ENCODE assay signal across 21 mouse cellular contexts in the genomic region with DNA sequence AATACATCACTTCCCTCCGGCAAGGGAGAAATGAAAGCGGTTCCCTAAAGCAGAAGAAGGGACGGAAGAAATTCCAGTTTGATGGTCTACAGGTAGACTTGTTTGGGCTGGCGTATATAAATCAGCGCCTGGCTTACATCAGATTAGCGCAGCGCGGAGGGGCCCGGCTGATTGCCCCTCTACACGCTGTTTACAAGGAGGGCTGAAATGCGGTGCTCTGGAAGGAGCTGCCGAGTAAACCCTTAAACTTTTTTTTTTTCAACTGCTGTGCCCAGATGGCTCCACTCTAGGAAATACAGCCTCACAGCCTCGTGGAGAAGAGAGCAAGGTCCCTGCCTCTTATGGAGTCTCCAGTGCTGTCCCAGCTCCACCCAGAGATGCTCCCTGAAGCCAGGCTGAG.
DNase-seq lines count a peak whose midpoint lies in the region; ATAC-seq and TF ChIP-seq lines count a peak whose summit lies in the region.
"Had no signal": no experiment of that assay in that cellular context is flagged by ENCODE, and none has a peak within 500 bp of the region (broad histone marks: within the 10 kb centered on the region; RNA-seq: fewer than 3 reads in every experiment).

No protein-coding gene starts in this region.

- peaks cover 39% of the 10 kb centered on the region for H3K27me3 ChIP-seq in kidney, embryonic 16.5 days (ENCODE audit: insufficient read depth, low read length)
- H3K27me3 ChIP-seq in embryonic facial prominence, embryonic 11.5 days (ENCODE audit: control insufficient read depth, insufficient read depth, low read length) = no peaks in the 10 kb centered on the region
- no peaks in the 10 kb centered on the region for H3K27me3 ChIP-seq in intestine, embryonic 14.5 days (replicated peaks; ENCODE audit: control insufficient read depth, insufficient read depth, low read length)
- H3K27me3 ChIP-seq in limb, embryonic 14.5 days (ENCODE audit: control insufficient read depth, insufficient read depth, low read length) = no peaks in the 10 kb centered on the region

- no peak overlapping the region for H3K27ac ChIP-seq in kidney, embryonic 16.5 days (ENCODE audit: low read length)
- H3K27ac ChIP-seq in embryonic facial prominence, embryonic 11.5 days (replicated peaks; ENCODE audit: low read depth, low read length) = no peak overlapping the region
- peak overlapping the region; percentile 75 for H3K27ac ChIP-seq in intestine, embryonic 14.5 days (ENCODE audit: low read depth)
- H3K27ac ChIP-seq in limb, embryonic 14.5 days (replicated peaks; ENCODE audit: low read depth, low read length) = no peak overlapping the region
- H3K27ac ChIP-seq: embryonic facial prominence, embryonic 15.5 days; forebrain, embryonic 10.5 days had no signal

- WGBS in kidney, embryonic 16.5 days = 24% methylated on average over 13 of the region's 13 CpGs
- WGBS in embryonic facial prominence, embryonic 11.5 days = 46% methylated on average over 13 of the region's 13 CpGs
- 7% methylated on average over 13 of the region's 13 CpGs for WGBS in intestine, embryonic 14.5 days
- WGBS in limb, embryonic 14.5 days = 10% methylated on average over 13 of the region's 13 CpGs

- no peak for DNase-seq in kidney, adult 18-20 months
- DNase-seq in embryonic facial prominence, embryonic 11.5 days (ENCODE audit: low spot score) = peak; percentile 43
- peak; percentile 66 for DNase-seq in intestine, embryonic 14.5 days (ENCODE audit: low spot score)
- no peak for DNase-seq in limb, embryonic 14.5 days (ENCODE audit: low spot score)
- no peak for DNase-seq in adrenal gland, postnatal 25 days
- no peak for DNase-seq in layer of hippocampus, adult 9-11 months
- DNase-seq in left cerebral cortex, adult 11 months (ENCODE audit: low spot score) = no peak
- DNase-seq: adrenal gland, postnatal 10 days; B cell, adult 2 months; cerebellum, adult 18-20 months; cerebellum, postnatal 36 days; kidney, adult 11 months; kidney, postnatal 36 days; layer of hippocampus, postnatal 36 days; liver; lung, adult 18-20 months; spleen, adult 18-20 months; thymus, postnatal 14 days had no signal

- H3K4me3 ChIP-seq in kidney, embryonic 16.5 days (ENCODE audit: low read length) = no peak overlapping the region
- no peak overlapping the region for H3K4me3 ChIP-seq in embryonic facial prominence, embryonic 11.5 days (ENCODE audit: low read depth, low read length)
- 0 out of 2 replicates have a peak overlapping the region, but pooled peaks have one; percentile 5 for H3K4me3 ChIP-seq in intestine, embryonic 14.5 days (ENCODE audit: low read depth, low read length)
- H3K4me3 ChIP-seq in limb, embryonic 14.5 days (replicated peaks; ENCODE audit: low read length) = 0 out of 2 replicates have a peak overlapping the region, but pooled peaks have one; percentile 7
- H3K4me3 ChIP-seq: embryonic facial prominence, embryonic 15.5 days; forebrain, embryonic 10.5 days had no signal

- no peak for ATAC-seq in kidney, embryonic 16.5 days (ENCODE audit: low FRiP score, low TSS enrichment)
- ATAC-seq in embryonic facial prominence, embryonic 11.5 days (replicated peaks; ENCODE audit: insufficient number of reproducible peaks, low FRiP score, low TSS enrichment, low read depth) = no peak
- ATAC-seq in intestine, embryonic 14.5 days (replicated peaks; ENCODE audit: low FRiP score, low TSS enrichment, low read depth) = no peak
- no peak for ATAC-seq in limb, embryonic 14.5 days (ENCODE audit: low FRiP score, low read depth)

- peaks cover 5% of the 10 kb centered on the region; the same call in 1 of the 2 replicates for H3K4me1 ChIP-seq in kidney, embryonic 16.5 days (ENCODE audit: insufficient read depth, low read length)
- H3K4me1 ChIP-seq in embryonic facial prominence, embryonic 11.5 days (ENCODE audit: control insufficient read depth, insufficient read depth, low read length) = no peaks in the 10 kb centered on the region
- H3K4me1 ChIP-seq in intestine, embryonic 14.5 days (replicated peaks; ENCODE audit: control insufficient read depth, insufficient read depth, low read length) = peaks cover 20% of the 10 kb centered on the region
- no peaks in the 10 kb centered on the region for H3K4me1 ChIP-seq in limb, embryonic 14.5 days (ENCODE audit: control insufficient read depth, insufficient read depth, low read length)
- H3K4me1 ChIP-seq: forebrain, embryonic 10.5 days had no signal

- H3K36me3 ChIP-seq in kidney, embryonic 16.5 days (ENCODE audit: insufficient read depth, low read length) = no peaks in the 10 kb centered on the region
- no peaks in the 10 kb centered on the region for H3K36me3 ChIP-seq in embryonic facial prominence, embryonic 11.5 days (replicated peaks; ENCODE audit: control insufficient read depth, insufficient read depth, low read depth, low read length)
- H3K36me3 ChIP-seq in intestine, embryonic 14.5 days (ENCODE audit: control insufficient read depth, insufficient read depth, low read length) = no peaks in the 10 kb centered on the region
- H3K36me3 ChIP-seq in limb, embryonic 14.5 days (ENCODE audit: control insufficient read depth, insufficient read depth, low read length) = no peaks in the 10 kb centered on the region
- H3K36me3 ChIP-seq: embryonic facial prominence, embryonic 15.5 days; forebrain, embryonic 10.5 days had no signal

- no peaks in the 10 kb centered on the region for H3K9me3 ChIP-seq in kidney, embryonic 16.5 days (ENCODE audit: low read length)
- no peaks in the 10 kb centered on the region for H3K9me3 ChIP-seq in embryonic facial prominence, embryonic 11.5 days (replicated peaks; ENCODE audit: control insufficient read depth, low read length)
- H3K9me3 ChIP-seq in intestine, embryonic 14.5 days (ENCODE audit: control insufficient read depth, low read length) = no peaks in the 10 kb centered on the region
- H3K9me3 ChIP-seq in limb, embryonic 14.5 days (ENCODE audit: control insufficient read depth, low read length) = no peaks in the 10 kb centered on the region
- H3K9me3 ChIP-seq: embryonic facial prominence, embryonic 15.5 days; forebrain, embryonic 10.5 days had no signal

- H3K4me2 ChIP-seq in kidney, embryonic 16.5 days (replicated peaks; ENCODE audit: low read depth, low read length) = peak overlapping the region; percentile 23; the same call in 1 of the 2 replicates
- no peak overlapping the region for H3K4me2 ChIP-seq in embryonic facial prominence, embryonic 11.5 days (ENCODE audit: low read depth, low read length)
- peak overlapping the region; percentile 34 for H3K4me2 ChIP-seq in intestine, embryonic 14.5 days (ENCODE audit: low read length)
- peak overlapping the region; percentile 34 for H3K4me2 ChIP-seq in limb, embryonic 14.5 days (replicated peaks; ENCODE audit: low read depth, low read length, severe bottlenecking)
- H3K4me2 ChIP-seq: embryonic facial prominence, embryonic 15.5 days had no signal

- H3K9ac ChIP-seq in kidney, embryonic 16.5 days (replicated peaks; ENCODE audit: low read length) = no peak overlapping the region
- H3K9ac ChIP-seq in embryonic facial prominence, embryonic 11.5 days (replicated peaks; ENCODE audit: low read length) = no peak overlapping the region
- H3K9ac ChIP-seq in intestine, embryonic 14.5 days (ENCODE audit: low read length) = peak overlapping the region; percentile 25; the same call in 1 of the 2 replicates
- H3K9ac ChIP-seq in limb, embryonic 14.5 days (ENCODE audit: low read depth, low read length, severe bottlenecking) = no peak overlapping the region
- H3K9ac ChIP-seq: embryonic facial prominence, embryonic 15.5 days had no signal

- no peak for TF ChIP-seq POLR2A in limb, embryonic 14.5 days (IDR thresholded peaks at IDR 0.05; ENCODE audit: borderline replicate concordance, extremely low read depth, insufficient read depth, insufficient read length)

Comparison
In these comparisons a context has a peak if more than half of its experiments do, and no peak if none do; other contexts are left out.
1. H3K4me3 ChIP-seq: peak in intestine, embryonic 14.5 days (single experiment) and limb, embryonic 14.5 days (single experiment); none in kidney, embryonic 16.5 days (single experiment) and embryonic facial prominence, embryonic 11.5 days (single experiment).
2. DNase-seq: peak in embryonic facial prominence, embryonic 11.5 days (single experiment) and intestine, embryonic 14.5 days (single experiment); none in kidney, adult 18-20 months (single experiment), limb, embryonic 14.5 days (single experiment), adrenal gland, postnatal 25 days (single experiment), layer of hippocampus, adult 9-11 months (single experiment) and left cerebral cortex, adult 11 months (single experiment).